Mouse (Mus musculus) neural tube, embryonic 11.5 days (tissue): ENCODE data around the gene Phyhd1. TPM values are rescaled to one million over a fixed set of nuclear protein-coding genes. Genes with fewer than 3 reads are reported as not detected.

ENCODE experiments used
- ATAC-seq: fragments of 200-750 bp; cut with Nextera tagmentation; 2 replicates; pipeline ENCODE4 v1.8.0; 2017; ENCODE audit warnings: moderate number of reproducible peaks, mild to moderate bottlenecking, moderate TSS enrichment, moderate library complexity; ENCODE audit not compliant: insufficient read depth, low FRiP score, low TSS enrichment
- DNase-seq: peaks from one replicate; pipeline ENCODE4 v3.0.0-alpha.2; 2015; ENCODE audit warnings: low spot score
- H3K27ac ChIP-seq: fragments of 300-500 bp; sonication (generic); 2 replicates; pipeline ENCODE4 v1.5.1; 2014; ENCODE audit warnings: low read depth, mild to moderate bottlenecking, low read length
- H3K27me3 ChIP-seq: fragments of 300-500 bp; sonication (generic); 2 replicates; pipeline ENCODE4 v1.6.1; 2014; ENCODE audit warnings: mild to moderate bottlenecking, low read length, mixed read lengths; ENCODE audit not compliant: control insufficient read depth, insufficient read depth
- H3K36me3 ChIP-seq: fragments of 300-500 bp; sonication (generic); 2 replicates; pipeline ENCODE4 v1.6.1; 2014; ENCODE audit warnings: mild to moderate bottlenecking, low read length, moderate library complexity, mixed read lengths; ENCODE audit not compliant: control insufficient read depth, insufficient read depth
- H3K4me1 ChIP-seq: fragments of 300-500 bp; sonication (generic); 2 replicates; pipeline ENCODE4 v1.6.1; 2014; ENCODE audit warnings: low read length, mixed read lengths; ENCODE audit not compliant: control insufficient read depth, insufficient read depth
- H3K4me2 ChIP-seq: fragments of 300-500 bp; sonication (generic); 2 replicates; pipeline ENCODE4 v1.6.1; 2014; ENCODE audit warnings: low read depth, mild to moderate bottlenecking, moderate library complexity
- H3K4me3 ChIP-seq: fragments of 300-500 bp; sonication (generic); 2 replicates; pipeline ENCODE4 v1.5.1; 2014; ENCODE audit warnings: low read depth, low read length
- H3K9ac ChIP-seq: fragments of 300-500 bp; sonication (generic); 2 replicates; pipeline ENCODE4 v1.6.1; 2014; ENCODE audit warnings: mild to moderate bottlenecking, low read length
- H3K9me3 ChIP-seq: fragments of 300-500 bp; sonication (generic); 2 replicates; pipeline ENCODE4 v1.6.1; 2016; ENCODE audit warnings: low read length; ENCODE audit not compliant: control insufficient read depth
- WGBS: fragments of 180-500 bp; shearing (Covaris S2); extraction: QIAGEN DNeasy Blood & Tissue Kit; methylation state at CpG from one replicate; pipeline ENCODE4 v1.1.7; 2014; 5-methylcytosine and 5-hydroxymethylcytosine counted together
- polyA plus RNA-seq: library from polyadenylated mRNA; unstranded; fragments of >200 nt; fragmentation: Nextera tagmentation; extraction: Ambion mirVana; gene quantifications from 2 replicates; pipeline ENCODE4 v1.2.1, GENCODE M21; 2014

Phyhd1 gene
- polyA plus RNA-seq, 1 experiment from 2014 or later: 2.3 TPM

GRCm38 (mm10) chr2:30251417-30252104 is 14.4 kb upstream of the Phyhd1 start:
- Histone ChIP-seq H3K36me3 (peaks cover 21% of the 10 kb centered on the region), H3K9me3 (no peaks in the 10 kb centered on the region), H3K27me3 (no peaks in the 10 kb centered on the region), H3K27ac (no peak overlapping the region), H3K4me2 (no peak overlapping the region), H3K9ac (no peak overlapping the region), H3K4me3 (no peak overlapping the region), H3K4me1 (no peaks in the 10 kb centered on the region)
- DNase-seq (no peak), ATAC-seq (no peak)
- WGBS: 71% methylated on average over 5 of the region's 5 CpGs

- H3K27ac ChIP-seq: no peak overlapping the region
- no peak overlapping the region for H3K9ac ChIP-seq
- no peak for ATAC-seq
- no peak for DNase-seq
- no peaks in the 10 kb centered on the region for H3K4me1 ChIP-seq
- no peak overlapping the region for H3K4me3 ChIP-seq
- H3K36me3 ChIP-seq: peaks cover 29% of the 10 kb centered on the region
- WGBS: 88% methylated on average over 3 of the region's 3 CpGs
- no peak overlapping the region for H3K4me2 ChIP-seq
- H3K9me3 ChIP-seq: no peaks in the 10 kb centered on the region
- H3K27me3 ChIP-seq: no peaks in the 10 kb centered on the region
Observed at GRCm38 (mm10) chr2:30252521-30252920, 13.5 kb upstream of the Phyhd1 start.

- H3K4me3 ChIP-seq: no peak overlapping the region
- 87% methylated on average over 5 of the region's 5 CpGs for WGBS
- ATAC-seq: no peak
- H3K27ac ChIP-seq: no peak overlapping the region
- no peaks in the 10 kb centered on the region for H3K4me1 ChIP-seq
- no peak overlapping the region for H3K4me2 ChIP-seq
- peaks cover 34% of the 10 kb centered on the region for H3K36me3 ChIP-seq
- no peaks in the 10 kb centered on the region for H3K27me3 ChIP-seq
- no peak for DNase-seq
- H3K9ac ChIP-seq: no peak overlapping the region
- H3K9me3 ChIP-seq: no peaks in the 10 kb centered on the region
Observed at GRCm38 (mm10) chr2:30253809-30254208, 12.2 kb upstream of the Phyhd1 start.

GRCm38 (mm10) chr2:30255631-30256395 is 10.2 kb upstream of the Phyhd1 start:
- Histone ChIP-seq H3K27ac (no peak overlapping the region), H3K27me3 (no peaks in the 10 kb centered on the region), H3K4me1 (no peaks in the 10 kb centered on the region), H3K4me2 (no peak overlapping the region), H3K4me3 (no peak overlapping the region), H3K9ac (no peak overlapping the region), H3K36me3 (peaks cover 28% of the 10 kb centered on the region), H3K9me3 (no peaks in the 10 kb centered on the region)
- 96% methylated on average over 42 of the region's 42 CpGs for WGBS
- DNase-seq (no peak), ATAC-seq (no peak)

GRCm38 (mm10) chr2:30256616-30257350 is 9.2 kb upstream of the Phyhd1 start:
- Histone ChIP-seq H3K27me3 (no peaks in the 10 kb centered on the region), H3K9me3 (no peaks in the 10 kb centered on the region), H3K4me2 (no peak overlapping the region), H3K9ac (no peak overlapping the region), H3K27ac (no peak overlapping the region), H3K4me3 (no peak overlapping the region), H3K4me1 (no peaks in the 10 kb centered on the region), H3K36me3 (peaks cover 28% of the 10 kb centered on the region)
- no peak for ATAC-seq
- DNase-seq: no peak
- WGBS: 95% methylated on average over 30 of the region's 30 CpGs

GRCm38 (mm10) chr2:30257699-30258460 is 8.1 kb upstream of the Phyhd1 start:
- peaks cover 30% of the 10 kb centered on the region for H3K36me3 ChIP-seq
- no peak overlapping the region for H3K27ac ChIP-seq
- no peak for DNase-seq
- no peak overlapping the region for H3K4me2 ChIP-seq
- no peak overlapping the region for H3K4me3 ChIP-seq
- no peak for ATAC-seq
- no peaks in the 10 kb centered on the region for H3K9me3 ChIP-seq
- WGBS: 95% methylated on average over 7 of the region's 7 CpGs
- no peaks in the 10 kb centered on the region for H3K27me3 ChIP-seq
- H3K4me1 ChIP-seq: no peaks in the 10 kb centered on the region
- H3K9ac ChIP-seq: no peak overlapping the region

- no peak overlapping the region for H3K27ac ChIP-seq
- no peak overlapping the region for H3K9ac ChIP-seq
- H3K4me1 ChIP-seq: no peaks in the 10 kb centered on the region
- WGBS: 90% methylated on average over 4 of the region's 4 CpGs
- no peaks in the 10 kb centered on the region for H3K9me3 ChIP-seq
- no peak for ATAC-seq
- no peak for DNase-seq
- no peaks in the 10 kb centered on the region for H3K27me3 ChIP-seq
- peaks cover 30% of the 10 kb centered on the region for H3K36me3 ChIP-seq
- no peak overlapping the region for H3K4me2 ChIP-seq
- H3K4me3 ChIP-seq: no peak overlapping the region
Observed at GRCm38 (mm10) chr2:30258600-30258999, 7.4 kb upstream of the Phyhd1 start.
